Mouse (Mus musculus): ENCODE results near the gene Zfp583.

The Zfp583 gene

DNA sequence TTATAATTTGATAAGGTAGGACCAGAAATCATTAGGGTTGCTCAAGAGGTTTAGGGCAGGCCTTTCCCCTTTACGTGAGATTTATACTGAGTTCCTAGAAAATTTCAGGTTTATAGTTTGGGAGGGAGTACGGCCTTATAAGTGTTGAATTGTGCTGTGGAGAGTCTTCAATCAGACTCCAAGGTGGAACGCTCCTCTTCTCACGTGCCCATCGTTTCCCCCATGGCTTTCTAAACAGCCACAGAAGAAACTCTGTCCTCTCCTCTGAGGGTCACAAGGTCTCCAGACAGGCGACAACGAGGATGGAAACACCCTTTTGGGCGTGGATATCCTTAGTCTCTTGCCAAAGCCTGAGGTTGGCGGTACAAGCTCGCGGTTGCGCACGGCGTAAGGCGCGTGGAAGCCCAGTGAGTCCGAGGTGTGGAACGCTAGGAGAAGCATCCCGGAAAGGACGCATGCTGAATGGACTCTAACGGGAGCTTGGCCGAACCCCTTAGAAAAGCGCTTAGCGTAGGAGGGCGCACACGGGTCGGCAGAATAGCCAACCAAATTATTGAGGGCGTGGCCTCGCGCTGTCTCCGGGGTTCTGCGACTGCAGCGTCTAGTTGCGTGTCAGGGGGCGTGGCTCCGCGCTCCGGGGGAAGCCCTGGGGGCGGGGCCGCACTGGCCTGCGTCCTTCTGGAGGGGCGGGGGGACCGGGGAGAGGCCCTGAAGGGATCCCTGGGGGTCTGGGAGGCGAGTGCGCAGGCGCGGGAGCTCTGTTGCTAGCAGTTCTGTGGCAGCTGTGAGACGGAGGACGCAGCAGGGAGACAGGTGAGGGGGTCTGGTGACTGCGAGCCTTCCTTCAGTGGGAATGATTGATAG is 45.0 kb downstream of the Zfp583 start, which contains the start of gene Zfp667:
Gene Zfp667 (plus strand): TSS at position 738 of the 864 bp plus-strand sequence.
- peak; percentile 98 for DNase-seq (ENCODE audit: low spot score)

DNA sequence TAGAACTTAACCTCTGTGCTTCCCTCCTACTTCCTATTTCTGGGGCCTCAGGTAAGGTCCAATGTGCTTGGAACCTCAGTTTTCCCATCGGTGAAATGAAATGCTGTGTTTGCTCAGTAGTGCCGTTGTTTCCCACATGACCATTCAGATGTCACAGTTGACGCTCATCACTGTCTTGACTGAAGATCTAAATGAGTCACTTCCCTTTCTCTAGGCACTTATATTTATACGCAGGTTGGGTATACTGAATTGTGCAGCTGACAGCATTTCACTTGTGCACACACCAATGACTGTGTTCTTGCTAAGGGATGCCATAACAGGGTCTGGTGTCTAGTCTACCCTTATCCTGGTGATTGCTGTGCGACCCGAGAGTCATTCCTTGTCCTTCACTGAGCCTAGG is 45.7 kb downstream of the Zfp583 start:
- peak; percentile 6 for DNase-seq (ENCODE audit: low spot score)

DNA sequence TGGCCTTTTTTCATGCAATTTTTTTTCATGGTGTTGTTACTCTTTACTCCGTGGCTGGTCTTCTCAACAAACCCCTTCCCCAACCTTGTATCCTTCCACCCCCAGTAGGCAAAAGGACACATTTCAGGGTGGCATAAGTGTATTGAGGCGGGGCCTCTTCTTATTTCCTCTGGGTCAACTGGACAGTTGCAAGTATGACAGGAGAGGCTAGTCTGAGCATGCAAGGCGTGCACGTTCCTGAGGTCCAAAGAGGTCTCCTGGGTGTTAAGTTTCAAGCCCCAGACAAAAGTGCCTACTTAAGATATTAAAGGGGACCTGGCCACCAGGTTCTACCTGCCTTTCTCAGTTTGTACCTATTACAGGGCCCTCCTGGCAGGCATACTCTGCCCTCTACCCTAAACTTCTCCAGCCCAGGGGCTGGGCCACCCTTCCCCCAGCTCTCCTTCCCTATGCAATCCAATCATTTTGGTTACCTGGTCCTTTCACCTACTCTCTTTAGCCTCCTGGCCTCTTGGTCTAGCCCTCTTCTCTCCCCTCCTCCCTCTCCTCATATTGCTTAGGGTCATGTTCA is 46.6 kb downstream of the Zfp583 start:
- peak; percentile 15 for DNase-seq (ENCODE audit: low spot score)

DNA sequence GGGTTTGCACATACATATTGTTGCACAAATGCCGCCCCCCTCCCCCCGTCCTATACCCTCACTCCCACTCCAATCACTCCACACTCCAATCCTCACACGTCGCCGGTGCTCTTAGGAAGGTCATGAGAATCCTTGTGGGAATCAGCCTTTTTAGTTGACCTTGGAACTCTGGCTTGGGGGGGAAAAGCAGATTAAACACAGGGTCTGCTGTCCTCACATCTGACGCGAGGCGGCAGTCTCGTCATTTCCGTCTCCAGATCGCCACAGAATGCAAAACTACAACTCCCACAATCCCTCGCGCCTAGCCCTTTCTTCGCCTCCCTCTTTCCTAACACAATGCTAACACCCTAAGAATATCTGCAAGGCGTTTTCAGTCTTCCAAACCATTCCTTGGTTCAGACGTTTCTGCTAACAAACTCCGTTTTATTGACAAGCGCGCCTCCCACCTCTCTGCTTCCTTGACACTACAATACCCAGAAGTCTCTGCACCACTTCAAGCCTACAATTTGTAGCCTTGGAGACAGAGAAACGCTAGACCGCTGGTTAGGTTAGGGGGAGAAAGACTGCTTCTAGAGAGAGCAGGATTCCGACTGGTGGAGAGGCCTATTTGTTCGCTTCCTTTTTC is 47.5 kb downstream of the Zfp583 start:
- DNase-seq (ENCODE audit: low spot score) = peak; percentile 86

DNA sequence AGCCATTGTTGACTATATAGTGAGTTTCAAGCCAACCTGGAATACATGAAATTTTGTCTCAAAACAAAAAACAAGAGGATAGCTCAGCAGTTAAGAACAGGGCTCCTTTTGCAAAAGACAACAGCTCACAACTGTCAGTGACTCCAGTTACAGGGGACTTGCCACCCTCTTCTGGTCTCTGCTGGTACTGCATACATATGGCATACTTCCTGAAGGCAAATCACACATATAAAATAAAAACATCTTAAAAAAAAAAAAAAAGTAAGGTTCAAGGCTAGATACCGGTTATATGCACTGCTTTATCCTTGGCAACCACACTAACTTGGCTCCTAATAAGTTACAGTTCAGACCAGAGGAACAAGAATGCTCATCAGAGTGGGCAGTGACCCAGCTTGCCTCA is 48.3 kb downstream of the Zfp583 start:
- DNase-seq (ENCODE audit: low spot score) = peak; percentile 85

DNA sequence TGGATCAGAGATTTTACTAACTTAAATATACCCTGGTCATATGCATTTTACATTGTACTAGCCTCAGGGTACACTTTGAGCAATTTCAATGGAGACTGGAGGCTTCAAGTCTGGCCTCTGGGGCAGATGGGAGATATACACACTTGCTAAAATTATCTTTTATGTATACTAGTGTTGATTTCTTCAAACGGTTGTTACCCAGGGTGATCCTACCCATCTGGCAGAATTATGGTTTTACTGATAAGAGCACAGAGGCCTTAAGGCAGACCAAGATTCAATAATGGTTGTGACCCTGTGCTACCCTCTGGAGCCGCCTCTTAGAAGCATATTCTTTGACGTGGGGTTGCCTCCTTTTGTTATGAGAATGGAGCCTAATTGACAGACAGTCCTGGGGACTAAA is 53.2 kb downstream of the Zfp583 start:
- DNase-seq (ENCODE audit: low spot score) = no peak

DNA sequence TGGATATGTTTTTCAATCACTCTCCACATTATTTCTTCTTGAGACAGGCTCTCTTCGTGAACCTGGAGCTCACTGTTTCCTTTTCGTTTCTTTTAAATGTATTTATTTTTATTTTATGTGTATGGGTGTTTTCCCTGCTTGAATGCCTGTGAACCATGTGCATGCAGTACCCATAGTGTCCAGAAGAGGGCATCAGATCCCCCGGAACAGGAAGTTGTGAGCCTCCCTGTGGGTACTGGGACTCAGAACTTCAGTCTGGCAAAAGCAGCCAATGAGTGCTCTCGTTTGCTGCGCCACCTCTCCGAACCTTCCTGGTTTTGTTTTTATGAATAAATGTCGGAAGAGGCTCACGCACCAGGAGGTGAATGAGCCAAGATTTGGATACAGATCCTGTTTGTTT is 65.4 kb downstream of the Zfp583 start:
- no peak for DNase-seq (ENCODE audit: low spot score)
